Mouse (Mus musculus) CH12.LX (cell line): Measurements from ENCODE around the gene Slc47a1. TPM values are rescaled to one million over a fixed set of nuclear protein-coding genes. Genes with fewer than 3 reads are reported as not detected.
"Not testable (repeated sequence)": the region's sequence is repeated elsewhere in the genome, so short reads cannot be mapped to it uniquely, and the experiment has no call there.

Experiments
- DNase-seq: peaks from one replicate; pipeline ENCODE4 v3.0.0-alpha.2; 2013; ENCODE audit errors: extremely low read depth
- H3K27ac ChIP-seq: 2 replicates; pipeline ENCODE4 v1.5.1; 2012; ENCODE audit warnings: low read depth, mild to moderate bottlenecking, control low read depth, moderate library complexity; ENCODE audit not compliant: insufficient read depth
- H3K27me3 ChIP-seq: replicated peaks from 2 replicates; pipeline ENCODE3; 2012; ENCODE audit warnings: inconsistent platforms
- H3K36me3 ChIP-seq, 2 experiments: replicated peaks in 1 of 2; 2 replicates each; pipeline versions ENCODE3 to v1.6.1; 2012; ENCODE audit warnings: inconsistent platforms in 1 of 2, low read length in 1 of 2, mild to moderate bottlenecking in 1 of 2, mixed read lengths in 1 of 2, moderate library complexity in 1 of 2; ENCODE audit not compliant: control insufficient read depth in 1 of 2, insufficient read depth in 1 of 2
- H3K4me1 ChIP-seq, 2 experiments: 2 replicates each; pipeline ENCODE4 v1.6.1; 2012; ENCODE audit warnings: inconsistent platforms in 1 of 2, moderate library complexity in 1 of 2; ENCODE audit not compliant: insufficient read depth in 2 of 2, control insufficient read depth in 1 of 2
- H3K4me2 ChIP-seq: 2 replicates; pipeline ENCODE4 v1.6.1; 2012; ENCODE audit warnings: low read depth, mild to moderate bottlenecking, control low read depth; ENCODE audit not compliant: poor library complexity, insufficient read depth, severe bottlenecking
- H3K4me3 ChIP-seq, 3 experiments: fragments of 150-350 bp in 1 of 3; sonication (generic) in 1 of 3; replicated peaks in 1 of 3; 2 replicates each; pipeline versions ENCODE3 to v1.5.1; 2011 to 2012; ENCODE audit warnings: low read depth in 2 of 3, low read length in 2 of 3, mild to moderate bottlenecking in 2 of 3, moderate library complexity in 2 of 3, control low read depth in 1 of 3, improper control_type of control experiment in 1 of 3, inconsistent platforms in 1 of 3, mixed read lengths in 1 of 3; ENCODE audit not compliant: poor library complexity in 1 of 3
- H3K79me2 ChIP-seq: replicated peaks from 2 replicates; pipeline ENCODE4 v1.6.1; 2012; ENCODE audit warnings: mild to moderate bottlenecking, moderate library complexity; ENCODE audit not compliant: control insufficient read depth, poor library complexity, insufficient read depth, severe bottlenecking; ENCODE audit errors: extremely low read depth
- H3K9ac ChIP-seq: 2 replicates; pipeline ENCODE4 v1.6.1; 2012; ENCODE audit warnings: low read depth, mild to moderate bottlenecking, control low read depth, moderate library complexity; ENCODE audit not compliant: insufficient read depth
- H3K9me3 ChIP-seq: replicated peaks from 2 replicates; pipeline ENCODE3; 2012; ENCODE audit warnings: low read length, inconsistent platforms, mixed read lengths
- BHLHE40 ChIP-seq: IDR thresholded peaks from 2 replicates; pipeline ENCODE4 v1.6.1; 2011; ENCODE audit warnings: mild to moderate bottlenecking, low read depth, low read length, improper control_type of control experiment
- CTCF ChIP-seq, 2 experiments: IDR thresholded peaks in 1 of 2; conservative IDR thresholded peaks in 1 of 2; 2 replicates each; pipeline ENCODE4 v1.5.1; 2011 to 2012; ENCODE audit warnings: low read depth in 2 of 2, low read length in 2 of 2, improper control_type of control experiment in 1 of 2, inconsistent platforms in 1 of 2, mild to moderate bottlenecking in 1 of 2, moderate library complexity in 1 of 2
- E2F4 ChIP-seq: IDR thresholded peaks from 2 replicates; pipeline ENCODE4 v1.6.1; 2011; ENCODE audit warnings: low read depth, low read length, improper control_type of control experiment; ENCODE audit not compliant: insufficient replicate concordance
- ELF1 ChIP-seq: IDR thresholded peaks from 2 replicates; pipeline ENCODE4 v1.6.1; 2014; ENCODE audit warnings: low read depth, mild to moderate bottlenecking, inconsistent platforms, low read length, improper control_type of control experiment
- IRF4 ChIP-seq: IDR thresholded peaks from 2 replicates; pipeline ENCODE4 v1.6.1; 2014; ENCODE audit warnings: low read depth, mild to moderate bottlenecking, inconsistent platforms, low read length, improper control_type of control experiment
- JUN ChIP-seq: IDR thresholded peaks from 2 replicates; pipeline ENCODE4 v1.6.1; 2011; ENCODE audit warnings: low read depth, mild to moderate bottlenecking, low read length, improper control_type of control experiment, moderate library complexity; ENCODE audit not compliant: insufficient read depth
- KAT2A ChIP-seq: IDR thresholded peaks from 2 replicates; pipeline ENCODE4 v1.6.1; 2012; ENCODE audit warnings: low read length, improper control_type of control experiment, inconsistent platforms; ENCODE audit not compliant: insufficient replicate concordance
- MAX ChIP-seq: IDR thresholded peaks from 2 replicates; pipeline ENCODE4 v1.6.1; 2011; ENCODE audit warnings: low read length, improper control_type of control experiment
- MAZ ChIP-seq: IDR thresholded peaks from 2 replicates; pipeline ENCODE4 v1.6.1; 2012; ENCODE audit warnings: low read depth, mild to moderate bottlenecking, inconsistent platforms, low read length, improper control_type of control experiment, moderate library complexity
- NRF1 ChIP-seq: IDR thresholded peaks from 2 replicates; pipeline ENCODE4 v1.6.1; 2014; ENCODE audit warnings: low read depth, mild to moderate bottlenecking, inconsistent platforms, low read length, improper control_type of control experiment, moderate library complexity
- PAX5 ChIP-seq: IDR thresholded peaks from 2 replicates; pipeline ENCODE4 v1.6.1; 2012; ENCODE audit warnings: low read length, inconsistent platforms, mixed read lengths
- POLR2AphosphoS2 ChIP-seq: IDR thresholded peaks from 2 replicates; pipeline ENCODE4 v1.6.1; 2011; ENCODE audit warnings: low read depth, low read length, improper control_type of control experiment
- RAD21 ChIP-seq: IDR thresholded peaks from 2 replicates; pipeline ENCODE4 v1.6.1; 2011; ENCODE audit warnings: low read depth, mild to moderate bottlenecking, low read length, improper control_type of control experiment, moderate library complexity
- SIN3A ChIP-seq: IDR thresholded peaks from 2 replicates; pipeline ENCODE4 v1.6.1; 2012; ENCODE audit warnings: low read length, improper control_type of control experiment, inconsistent platforms
- SMC3 ChIP-seq: IDR thresholded peaks from 2 replicates; pipeline ENCODE4 v1.6.1; 2011; ENCODE audit warnings: low read depth, low read length, improper control_type of control experiment
- TBP ChIP-seq: conservative IDR thresholded peaks from 2 replicates; pipeline ENCODE4 v1.6.1; 2011; ENCODE audit warnings: low read depth, low read length, improper control_type of control experiment
- TCF12 ChIP-seq: IDR thresholded peaks from 2 replicates; pipeline ENCODE4 v1.6.1; 2014; ENCODE audit warnings: low read depth, mild to moderate bottlenecking, inconsistent platforms, low read length, improper control_type of control experiment
- ZC3H11A ChIP-seq: IDR thresholded peaks from 2 replicates; pipeline ENCODE4 v1.6.1; 2012; ENCODE audit warnings: low read depth, mild to moderate bottlenecking, inconsistent platforms, low read length, improper control_type of control experiment
- dilution Hi-C: fragments of 300-500 bp; cut with MboI; formaldehyde crosslinking; loops from 2 replicates; pipeline ENCODE4 v1.14.3; 2020; ENCODE audit warnings: low sequenced_read_pairs; ENCODE audit not compliant: extremely low pct_unique_long_range_greater_than_20kb, extremely low pct_ligation_motif_present
- in situ Hi-C: fragments of 300-500 bp; cut with MboI; formaldehyde crosslinking; loops from 3 replicates; pipeline ENCODE4 v1.14.3; 2019; ENCODE audit warnings: low sequenced_read_pairs, low pct_ligation_motif_present, low pct_unique_long_range_greater_than_20kb, mixed read lengths
- polyA plus RNA-seq: library from polyadenylated mRNA; unstranded; fragments of >175 nt; gene quantifications from 2 replicates; pipeline ENCODE4 v1.2.1, GENCODE M21; 2012; ENCODE audit warnings: low read depth; ENCODE audit not compliant: insufficient read length
- total RNA-seq, 2 experiments: library from RNA; depleted of rRNA; stranded (reverse); fragments of 300-350 nt in 1 of 2; fragments of >200 nt in 1 of 2; gene quantifications; 2 replicates each; pipeline ENCODE4 v1.2.3; 2012 to 2014

Gene Slc47a1
- total and polyA plus RNA-seq, 3 experiments, result 24.3 to 46.4 (median 29.3) TPM

- in situ Hi-C loops (no loop called here), dilution Hi-C loops (no loop called here)
- Histone ChIP-seq H3K4me2 (0 out of 2 replicates have a peak overlapping the region, but pooled peaks have one; percentile 13), H3K36me3 (peaks cover 0 to 7% of the 10 kb centered on the region in 2 experiments), H3K4me1 (peaks cover 7 to 28% of the 10 kb centered on the region in 2 experiments; a peak in 3 of 4 replicates), H3K9me3 (no peaks in the 10 kb centered on the region), H3K27me3 (no peaks in the 10 kb centered on the region), H3K27ac (no peak overlapping the region), H3K9ac (no peak overlapping the region)
- TF ChIP-seq MAX, result no peak
- peak; percentile 90 for TF ChIP-seq BHLHE40
- TF ChIP-seq E2F4, result no peak
- TF ChIP-seq MAZ, result no peak
- no peak for TF ChIP-seq IRF4
- no peak for TF ChIP-seq ELF1
- TF ChIP-seq, all 38 proteins: peak for 1
- peak; percentile 64 for DNase-seq
- Histone ChIP-seq H3K79me2 (no peaks in the 10 kb centered on the region), H3K4me3 (no peak overlapping the region)
Observed at GRCm38 (mm10) chr11:61309831-61310230, 68.3 kb downstream of the Slc47a1 start.

- H3K4me1 ChIP-seq, result peaks cover 7 to 28% of the 10 kb centered on the region in 2 experiments; a peak in 3 of 4 replicates
- no peak overlapping the region for H3K9ac ChIP-seq
- peaks cover 0 to 3% of the 10 kb centered on the region in 2 experiments for H3K36me3 ChIP-seq
- no peak overlapping the region for H3K4me3 ChIP-seq
- no peaks in the 10 kb centered on the region for H3K79me2 ChIP-seq
- in situ Hi-C loops, result no loop called here
- no peak for DNase-seq
- no peak overlapping the region for H3K27ac ChIP-seq
- no peaks in the 10 kb centered on the region for H3K27me3 ChIP-seq
- no peak overlapping the region for H3K4me2 ChIP-seq
- dilution Hi-C loops, result no loop called here
- H3K9me3 ChIP-seq, result no peaks in the 10 kb centered on the region
- TF ChIP-seq NRF1 (no peak), ZC3H11A (no peak), RAD21 (no peak), TBP (no peak), PAX5 (no peak), JUN (no peak), TCF12 (no peak), KAT2A (no peak), MAZ (no peak), SIN3A (no peak)
Observed at GRCm38 (mm10) chr11:61307795-61308194, 70.3 kb downstream of the Slc47a1 start.

- Histone ChIP-seq H3K4me2 (no peak overlapping the region), H3K9me3 (no peaks in the 10 kb centered on the region), H3K79me2 (no peaks in the 10 kb centered on the region), H3K36me3 (peaks cover 0 to 4% of the 10 kb centered on the region in 2 experiments), H3K27me3 (peaks cover 2% of the 10 kb centered on the region), H3K27ac (no peak overlapping the region), H3K4me1 (peaks cover 7 to 19% of the 10 kb centered on the region in 2 experiments; a peak in 3 of 4 replicates), H3K9ac (no peak overlapping the region), H3K4me3 (no peak overlapping the region)
- in situ Hi-C loops (no loop called here), dilution Hi-C loops (no loop called here)
- peak; percentile 64 for DNase-seq
- TF ChIP-seq CTCF (conservative IDR thresholded peaks at IDR 0.05 in 1 of 2, IDR thresholded peaks at IDR 0.05 in 1 of 2; ENCODE audit: low read depth in 2 of 2, low read length in 2 of 2) (peak; percentile 65 to 73), MAX (no peak), POLR2AphosphoS2 (no peak), JUN (no peak), RAD21 (peak; percentile 51), SMC3 (peak; percentile 37)
Observed at GRCm38 (mm10) chr11:61305377-61305776, 72.8 kb downstream of the Slc47a1 start.

- H3K9ac ChIP-seq, in situ Hi-C loops, H3K4me2 ChIP-seq, H3K4me3 ChIP-seq, H3K79me2 ChIP-seq, DNase-seq, H3K27me3 ChIP-seq, dilution Hi-C loops, H3K27ac ChIP-seq, H3K36me3 ChIP-seq, H3K9me3 ChIP-seq: not testable (repeated sequence)
- H3K4me1 ChIP-seq, result peaks cover under 1 to 11% of the 10 kb centered on the region in 2 experiments; a peak in 2 of 4 replicates
Observed at GRCm38 (mm10) chr11:61304535-61304934, 73.6 kb downstream of the Slc47a1 start.
